Mouse (Mus musculus) lung, postnatal 36 days (tissue): ENCODE results near the gene 1700008O03Rik.

ENCODE experiments used
- DNase-seq: peaks from one replicate; pipeline ENCODE4 v3.0.0; 2022; ENCODE audit warnings: mixed read lengths

1700008O03Rik gene

GRCm38 (mm10) chr7:44375207-44375606 is 10.4 kb downstream of the 1700008O03Rik start:
- DNase-seq, result no peak

GRCm38 (mm10) chr7:44374756-44375155 is 10.9 kb downstream of the 1700008O03Rik start:
- no peak for DNase-seq

DNA sequence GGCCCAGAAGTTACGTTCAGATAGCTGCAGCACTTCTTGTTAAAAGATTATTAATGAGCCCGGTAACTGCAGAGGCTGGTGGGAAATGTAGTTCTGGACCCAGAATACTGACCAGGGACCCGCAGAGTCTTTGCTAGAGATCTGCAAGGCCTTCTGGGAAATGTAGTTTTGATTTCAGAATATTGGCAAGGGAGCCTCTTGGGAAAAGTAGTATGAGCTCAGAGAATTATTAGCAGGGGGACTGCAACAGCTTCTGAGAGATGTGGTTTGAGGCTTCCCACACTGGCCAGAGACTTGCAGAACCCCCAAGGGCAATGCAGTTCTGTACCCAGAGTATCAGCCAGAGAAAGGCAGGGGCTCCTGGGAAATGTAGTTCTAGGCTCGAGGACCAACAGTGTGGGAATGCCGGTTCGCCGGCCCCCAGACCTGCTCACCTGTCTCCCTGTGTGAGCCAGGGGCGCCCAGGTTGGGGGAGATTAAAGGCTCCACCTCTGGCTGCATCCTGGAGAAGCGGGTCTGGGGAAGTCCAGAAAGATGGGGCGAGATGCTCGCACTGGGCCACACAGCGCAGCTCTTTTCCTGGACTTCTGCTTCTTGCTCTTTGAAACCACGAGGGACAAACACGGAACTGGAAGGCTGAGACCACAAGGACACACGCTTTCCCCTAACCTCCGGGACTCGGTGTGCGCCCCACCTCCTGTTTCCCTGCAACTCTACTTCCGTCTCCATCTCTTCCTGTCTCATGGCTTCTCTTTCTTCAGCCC is 11.5 kb downstream of the 1700008O03Rik start:
- peak; percentile 99 for DNase-seq

GRCm38 (mm10) chr7:44373460-44373859 is 12.2 kb downstream of the 1700008O03Rik start:
- DNase-seq, result no peak

DNA sequence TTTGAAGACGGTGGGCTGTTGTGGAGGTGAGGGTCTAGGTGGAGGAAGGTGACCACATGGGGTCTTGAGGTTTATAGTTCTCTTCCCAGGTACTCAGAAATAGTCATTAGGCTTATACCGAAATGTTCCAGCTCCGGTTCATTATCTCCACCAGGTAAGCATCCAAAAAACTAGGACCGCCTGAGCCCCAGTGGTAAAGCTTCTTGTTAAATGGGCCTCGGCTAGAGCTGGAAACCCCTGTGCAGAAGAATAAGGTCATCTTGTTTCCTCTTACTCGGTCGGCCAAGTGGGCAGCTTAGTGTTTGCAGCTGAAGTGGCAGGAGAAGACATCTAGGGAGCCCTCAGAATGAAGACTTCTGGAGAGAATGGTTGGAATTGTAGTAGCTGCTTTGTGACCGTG is 12.9 kb downstream of the 1700008O03Rik start:
- no peak for DNase-seq

- no peak for DNase-seq
These were observed 24.8 kb downstream of the 1700008O03Rik start for GRCm38 (mm10) chr7:44360792-44361301.

GRCm38 (mm10) chr7:44359908-44360672 is 25.5 kb downstream of the 1700008O03Rik start:
- DNase-seq, result peak; percentile 95

GRCm38 (mm10) chr7:44358886-44359654 is 26.6 kb downstream of the 1700008O03Rik start:
- no peak for DNase-seq

- DNase-seq, result peak; percentile 38
These were observed 27.6 kb downstream of the 1700008O03Rik start for GRCm38 (mm10) chr7:44358012-44358411.

- DNase-seq, result no peak
These were observed 28.1 kb downstream of the 1700008O03Rik start for GRCm38 (mm10) chr7:44357531-44357930.

DNA sequence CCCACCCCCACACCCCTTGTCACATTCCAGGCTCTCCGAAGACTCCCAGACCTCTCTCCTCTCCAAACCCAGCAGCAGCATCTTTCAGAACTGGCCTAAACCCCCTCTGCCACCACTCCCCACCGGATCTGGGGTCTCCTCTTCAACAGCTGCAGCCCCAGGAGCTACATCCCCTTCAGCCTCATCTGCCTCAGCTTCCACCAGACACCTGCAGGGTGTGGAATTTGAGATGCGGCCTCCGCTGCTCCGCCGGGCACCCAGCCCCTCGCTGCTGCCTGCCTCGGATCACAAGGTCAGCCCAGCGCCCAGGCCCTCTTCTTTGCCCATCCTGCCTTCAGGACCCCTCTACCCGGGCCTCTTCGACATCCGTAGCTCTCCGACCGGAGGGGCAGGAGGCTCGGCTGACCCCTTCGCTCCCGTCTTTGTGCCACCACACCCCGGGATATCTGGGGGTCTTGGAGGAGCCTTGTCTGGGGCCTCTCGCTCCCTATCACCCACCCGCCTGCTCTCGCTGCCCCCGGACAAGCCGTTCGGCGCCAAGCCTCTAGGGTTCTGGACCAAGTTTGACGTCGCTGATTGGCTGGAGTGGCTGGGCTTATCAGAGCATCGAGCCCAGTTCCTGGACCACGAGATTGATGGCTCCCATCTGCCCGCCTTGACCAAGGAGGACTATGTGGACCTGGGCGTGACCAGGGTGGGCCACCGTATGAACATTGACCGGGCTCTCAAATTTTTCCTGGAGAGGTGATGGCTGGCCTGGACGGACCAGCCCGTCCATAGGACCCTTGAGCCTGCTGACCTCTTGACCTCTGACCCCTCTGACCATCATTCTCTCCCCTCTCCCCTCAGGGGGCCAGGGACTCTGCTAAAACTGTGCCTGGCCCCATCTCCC is 28.8 kb downstream of the 1700008O03Rik start:
- no peak for DNase-seq

DNA sequence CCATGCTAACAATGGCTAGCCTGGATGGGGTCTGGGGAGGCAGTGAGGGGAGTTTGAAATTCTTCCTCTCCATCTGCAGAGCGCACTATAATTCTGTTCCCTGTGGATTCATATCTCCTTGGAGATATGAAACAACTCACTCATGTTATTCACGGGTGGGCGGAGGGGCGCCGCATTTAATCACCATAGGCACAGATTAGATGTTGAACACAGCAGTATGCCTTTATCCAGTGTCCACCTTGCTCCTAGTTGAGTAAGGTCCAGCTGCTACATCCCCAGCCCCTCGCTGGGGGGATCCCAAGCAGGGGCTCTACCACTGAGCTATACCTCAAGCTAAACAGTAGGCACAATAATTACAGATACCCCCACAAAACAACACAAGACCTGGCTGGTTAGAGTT is 30.2 kb downstream of the 1700008O03Rik start:
- no peak for DNase-seq

- no peak for DNase-seq
These were observed 31.8 kb downstream of the 1700008O03Rik start for GRCm38 (mm10) chr7:44353601-44354340.

DNA sequence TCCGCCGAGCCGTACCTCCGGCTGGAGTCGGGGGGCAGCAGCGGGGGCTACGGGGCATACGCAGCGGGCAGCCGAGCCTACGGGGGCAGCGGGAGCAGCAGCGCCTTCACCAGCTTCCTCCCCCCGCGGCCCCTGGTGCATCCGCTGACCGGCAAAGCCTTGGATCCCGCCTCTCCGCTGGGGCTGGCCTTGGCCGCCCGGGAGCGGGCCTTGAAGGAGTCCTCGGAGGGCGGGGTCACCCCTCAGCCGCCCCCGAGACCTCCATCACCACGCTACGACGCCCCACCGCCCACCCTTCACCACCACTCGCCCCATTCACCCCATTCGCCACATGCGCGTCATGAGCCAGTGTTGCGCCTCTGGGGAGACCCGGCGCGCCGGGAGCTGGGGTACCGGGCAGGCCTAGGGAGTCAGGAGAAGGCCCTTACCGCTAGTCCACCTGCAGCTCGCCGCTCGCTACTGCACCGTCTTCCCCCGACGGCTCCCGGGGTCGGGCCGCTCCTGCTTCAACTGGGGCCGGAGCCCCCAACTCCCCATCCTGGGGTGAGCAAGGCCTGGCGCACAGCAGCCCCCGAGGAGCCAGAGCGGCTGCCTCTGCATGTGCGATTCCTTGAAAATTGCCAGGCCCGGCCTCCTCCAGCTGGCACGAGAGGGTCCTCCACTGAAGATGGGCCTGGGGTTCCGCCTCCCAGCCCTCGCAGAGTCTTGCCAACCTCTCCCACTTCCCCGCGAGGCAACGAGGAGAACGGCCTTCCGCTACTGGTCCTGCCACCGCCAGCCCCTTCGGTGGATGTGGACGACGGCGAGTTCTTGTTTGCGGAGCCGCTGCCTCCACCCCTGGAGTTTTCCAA is 32.6 kb downstream of the 1700008O03Rik start:
- no peak for DNase-seq

DNA sequence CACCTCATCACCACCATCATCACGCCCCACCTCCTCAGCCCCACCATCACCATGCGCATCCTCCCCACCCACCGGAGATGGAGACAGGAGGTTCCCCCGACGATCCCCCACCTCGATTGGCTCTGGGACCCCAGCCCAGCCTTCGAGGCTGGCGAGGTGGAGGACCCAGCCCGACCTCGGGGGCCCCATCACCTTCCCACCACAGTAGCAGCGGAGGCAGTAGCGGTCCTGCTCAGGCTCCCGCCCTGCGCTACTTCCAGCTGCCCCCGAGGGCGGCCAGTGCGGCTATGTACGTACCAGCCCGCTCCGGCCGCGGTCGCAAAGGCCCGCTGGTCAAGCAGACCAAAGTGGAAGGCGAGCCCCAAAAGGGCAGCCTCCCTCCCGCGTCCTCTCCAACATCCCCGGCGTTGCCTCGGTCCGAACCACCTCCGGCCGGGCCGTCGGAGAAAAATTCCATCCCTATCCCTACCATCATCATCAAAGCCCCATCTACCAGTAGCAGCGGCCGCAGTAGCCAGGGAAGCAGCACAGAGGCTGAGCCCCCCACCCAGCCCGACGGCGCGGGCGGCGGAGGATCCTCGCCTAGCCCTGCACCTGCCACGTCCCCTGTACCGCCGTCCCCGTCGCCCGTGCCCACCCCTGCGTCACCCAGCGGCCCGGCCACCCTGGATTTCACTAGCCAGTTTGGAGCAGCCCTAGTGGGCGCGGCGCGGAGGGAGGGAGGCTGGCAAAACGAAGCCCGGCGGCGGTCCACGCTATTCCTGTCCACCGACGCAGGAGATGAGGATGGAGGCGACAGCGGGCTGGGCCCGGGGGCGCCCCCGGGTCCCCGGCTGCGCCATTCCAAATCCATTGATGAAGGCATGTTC is 33.5 kb downstream of the 1700008O03Rik start:
- no peak for DNase-seq

DNA sequence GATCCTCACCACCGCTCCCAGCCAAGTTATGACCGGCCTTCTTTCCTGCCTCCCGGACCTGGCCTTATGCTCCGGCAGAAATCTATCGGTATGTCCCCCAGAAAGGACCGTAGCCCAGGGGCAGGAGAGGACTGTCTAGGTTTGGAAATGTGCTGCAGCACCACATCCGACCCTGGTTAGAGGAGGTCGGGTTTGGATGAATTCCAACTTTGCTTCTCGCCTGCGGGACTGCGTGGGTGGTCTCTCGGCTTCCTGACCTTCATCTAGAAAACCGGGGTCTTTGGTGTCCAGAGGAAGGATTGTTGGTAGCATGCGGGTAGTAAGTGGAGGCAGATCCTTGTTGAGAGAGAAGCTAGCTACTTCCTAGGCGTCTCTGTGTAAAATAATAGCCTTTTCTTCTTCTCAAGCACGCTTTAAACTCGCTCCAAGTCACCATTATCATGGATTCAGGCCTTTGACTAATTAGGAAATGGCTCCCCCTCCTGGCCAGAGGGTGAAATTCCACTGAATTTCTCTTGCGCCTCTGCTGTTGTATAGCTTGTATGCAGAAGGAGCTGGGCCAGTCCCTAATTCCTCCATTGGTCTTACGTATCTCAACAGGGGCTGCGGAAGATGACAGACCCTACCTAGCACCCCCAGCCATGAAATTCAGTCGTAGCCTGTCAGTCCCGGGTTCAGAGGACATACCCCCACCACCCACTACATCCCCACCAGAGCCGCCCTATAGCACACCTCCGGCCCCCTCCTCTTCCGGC is 34.5 kb downstream of the 1700008O03Rik start:
- DNase-seq, result peak; percentile 88

GRCm38 (mm10) chr7:44349043-44349442 is 36.6 kb downstream of the 1700008O03Rik start:
- DNase-seq, result no peak

GRCm38 (mm10) chr7:44344622-44345021 is 41.0 kb downstream of the 1700008O03Rik start:
- DNase-seq, result peak; percentile 20
